Mouse (Mus musculus) megakaryocyte, embryonic 14.5 days (primary cell): ENCODE results near the gene Nfu1. TPM values are rescaled to one million over a fixed set of nuclear protein-coding genes. Genes with fewer than 3 reads are reported as not detected.

Experiments
- H3K27me3 ChIP-seq: replicated peaks from 2 replicates; pipeline ENCODE3; 2012; ENCODE audit warnings: inconsistent platforms
- H3K36me3 ChIP-seq: replicated peaks from 2 replicates; pipeline ENCODE3; 2012; ENCODE audit warnings: low read length, inconsistent platforms, mixed read lengths
- H3K4me1 ChIP-seq: 2 replicates; pipeline ENCODE4 v1.6.1; 2012; ENCODE audit warnings: inconsistent platforms
- H3K4me3 ChIP-seq: replicated peaks from 2 replicates; pipeline ENCODE3; 2012; ENCODE audit warnings: moderate library complexity, mild to moderate bottlenecking, inconsistent platforms
- H3K9me3 ChIP-seq: 2 replicates; pipeline ENCODE4 v1.6.1; 2012; ENCODE audit warnings: inconsistent platforms
- FLI1 ChIP-seq: IDR thresholded peaks from 2 replicates; pipeline ENCODE4 v1.6.1; 2012; ENCODE audit warnings: low read length, inconsistent platforms, mixed read lengths
- GATA1 ChIP-seq: IDR thresholded peaks from 3 replicates; pipeline ENCODE4 v1.6.1; 2012; ENCODE audit warnings: mixed read lengths, low read length, inconsistent platforms, borderline replicate concordance
- polyA plus RNA-seq: library from polyadenylated mRNA; stranded (reverse); fragments of >175 nt; gene quantifications from 2 replicates; pipeline ENCODE4 v1.2.3, GENCODE M21; 2012; ENCODE audit warnings: low replicate concordance; ENCODE audit not compliant: insufficient read depth

Nfu1 gene
- polyA plus RNA-seq, 1 experiment: 57.0 TPM

- peaks cover 56% of the 10 kb centered on the region for H3K36me3 ChIP-seq
- TF ChIP-seq GATA1 (no peak), FLI1 (no peak)
- H3K4me3 ChIP-seq: no peak overlapping the region
- peaks cover 62% of the 10 kb centered on the region for H3K4me1 ChIP-seq
- H3K27me3 ChIP-seq: no peaks in the 10 kb centered on the region
- no peaks in the 10 kb centered on the region for H3K9me3 ChIP-seq
These were observed 18.0 kb upstream of the Nfu1 start for GRCm38 (mm10) chr6:86991041-86991440.

DNA sequence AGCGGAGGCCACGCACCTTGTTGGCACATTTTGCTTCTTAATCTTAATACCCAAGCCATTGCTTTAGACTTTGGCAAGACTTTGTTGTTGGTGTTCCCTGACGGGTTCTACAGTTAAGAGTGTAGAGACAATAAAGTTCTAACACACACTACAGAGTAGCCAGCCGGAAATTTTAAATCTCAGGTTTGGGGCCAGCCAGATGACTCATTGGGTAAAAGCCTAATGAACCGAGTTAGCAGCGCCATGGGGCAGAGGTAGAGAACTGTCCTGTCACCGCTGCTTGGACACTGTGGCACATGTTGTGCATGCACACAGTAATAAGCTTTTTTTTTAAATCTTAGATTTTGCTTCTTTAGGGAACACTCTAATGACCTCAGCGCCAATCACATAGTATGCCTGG, 16.7 kb upstream of the Nfu1 start:
- H3K4me3 ChIP-seq: no peak overlapping the region
- TF ChIP-seq GATA1 (no peak), FLI1 (no peak)
- peaks cover 63% of the 10 kb centered on the region for H3K36me3 ChIP-seq
- no peaks in the 10 kb centered on the region for H3K27me3 ChIP-seq
- peaks cover 67% of the 10 kb centered on the region for H3K4me1 ChIP-seq
- H3K9me3 ChIP-seq: no peaks in the 10 kb centered on the region

DNA sequence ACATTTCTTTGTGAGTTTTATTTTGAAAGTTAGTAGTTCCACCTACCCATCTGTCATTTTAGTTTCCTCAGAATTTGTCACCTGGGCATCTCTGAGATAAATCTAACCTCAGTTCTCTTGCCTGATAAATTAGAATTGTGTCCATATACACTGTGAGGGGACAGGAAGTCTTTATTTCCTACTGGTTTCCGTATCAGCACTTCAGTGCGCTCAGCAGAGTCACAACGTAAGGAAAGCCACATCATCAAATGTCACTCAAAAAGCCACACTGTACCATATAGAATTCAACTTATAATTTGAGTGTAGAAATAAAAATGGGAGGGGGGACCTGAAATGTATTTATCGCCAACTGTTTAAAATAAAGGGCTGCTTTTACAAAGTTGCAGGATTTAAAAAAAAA, 14.8 kb upstream of the Nfu1 start:
- Histone ChIP-seq H3K36me3 (peaks cover 70% of the 10 kb centered on the region), H3K9me3 (no peaks in the 10 kb centered on the region), H3K27me3 (no peaks in the 10 kb centered on the region), H3K4me3 (peak overlapping the region; percentile 33), H3K4me1 (peaks cover 56% of the 10 kb centered on the region)
- TF ChIP-seq FLI1 (no peak), GATA1 (no peak)

GRCm38 (mm10) chr6:86996629-86997307, 12.3 kb upstream of the Nfu1 start:
- no peak overlapping the region for H3K4me3 ChIP-seq
- H3K36me3 ChIP-seq: peaks cover 66% of the 10 kb centered on the region

GRCm38 (mm10) chr6:86997360-86997759, 11.7 kb upstream of the Nfu1 start:
- H3K36me3 ChIP-seq: peaks cover 62% of the 10 kb centered on the region
- no peaks in the 10 kb centered on the region for H3K27me3 ChIP-seq
- no peak for TF ChIP-seq FLI1
- TF ChIP-seq GATA1: no peak
- H3K9me3 ChIP-seq: no peaks in the 10 kb centered on the region
- no peak overlapping the region for H3K4me3 ChIP-seq
- peaks cover 44% of the 10 kb centered on the region for H3K4me1 ChIP-seq

More at GRCm38 (mm10) chr6:86996629-86997307, 12.3 kb upstream of the Nfu1 start:
- Histone ChIP-seq H3K27me3 (no peaks in the 10 kb centered on the region), H3K9me3 (no peaks in the 10 kb centered on the region), H3K4me1 (peaks cover 39% of the 10 kb centered on the region)
- TF ChIP-seq FLI1 (no peak), GATA1 (no peak)

DNA sequence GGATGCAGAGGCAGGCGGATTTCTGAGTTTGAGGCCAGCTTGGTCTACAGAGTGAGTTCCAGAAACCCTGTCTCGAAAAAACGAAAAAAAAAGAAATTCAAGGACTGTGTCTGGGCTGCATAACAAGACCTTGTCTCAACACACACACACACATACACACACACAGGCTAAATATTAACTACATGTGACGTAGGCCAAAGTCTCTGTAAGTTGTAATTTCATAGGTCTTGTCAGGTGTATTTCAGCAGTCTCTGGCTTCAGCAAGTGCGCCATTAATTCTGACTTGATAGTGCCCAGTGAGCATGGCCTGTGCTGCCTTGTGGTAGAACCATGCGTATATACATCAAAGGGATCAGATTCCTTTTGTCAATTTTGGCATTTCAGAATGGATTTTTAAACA, 7.0 kb upstream of the Nfu1 start:
- TF ChIP-seq GATA1 (no peak), FLI1 (no peak)
- no peaks in the 10 kb centered on the region for H3K9me3 ChIP-seq
- peaks cover 34% of the 10 kb centered on the region for H3K36me3 ChIP-seq
- no peaks in the 10 kb centered on the region for H3K27me3 ChIP-seq
- no peak overlapping the region for H3K4me3 ChIP-seq
- H3K4me1 ChIP-seq: peaks cover 33% of the 10 kb centered on the region

GRCm38 (mm10) chr6:87002521-87003055, 6.4 kb upstream of the Nfu1 start:
- TF ChIP-seq GATA1: no peak
- no peak for TF ChIP-seq FLI1
- H3K27me3 ChIP-seq: no peaks in the 10 kb centered on the region
- H3K36me3 ChIP-seq: peaks cover 28% of the 10 kb centered on the region
- peaks cover 33% of the 10 kb centered on the region for H3K4me1 ChIP-seq
- H3K4me3 ChIP-seq: peak overlapping the region; percentile 78
- no peaks in the 10 kb centered on the region for H3K9me3 ChIP-seq

- peaks cover 14% of the 10 kb centered on the region for H3K36me3 ChIP-seq
- H3K4me3 ChIP-seq: no peak overlapping the region
- no peaks in the 10 kb centered on the region for H3K9me3 ChIP-seq
- peaks cover 40% of the 10 kb centered on the region for H3K4me1 ChIP-seq
- TF ChIP-seq GATA1: no peak
- TF ChIP-seq FLI1: no peak
- H3K27me3 ChIP-seq: no peaks in the 10 kb centered on the region
These were observed 4.9 kb upstream of the Nfu1 start for GRCm38 (mm10) chr6:87004099-87004498.

DNA sequence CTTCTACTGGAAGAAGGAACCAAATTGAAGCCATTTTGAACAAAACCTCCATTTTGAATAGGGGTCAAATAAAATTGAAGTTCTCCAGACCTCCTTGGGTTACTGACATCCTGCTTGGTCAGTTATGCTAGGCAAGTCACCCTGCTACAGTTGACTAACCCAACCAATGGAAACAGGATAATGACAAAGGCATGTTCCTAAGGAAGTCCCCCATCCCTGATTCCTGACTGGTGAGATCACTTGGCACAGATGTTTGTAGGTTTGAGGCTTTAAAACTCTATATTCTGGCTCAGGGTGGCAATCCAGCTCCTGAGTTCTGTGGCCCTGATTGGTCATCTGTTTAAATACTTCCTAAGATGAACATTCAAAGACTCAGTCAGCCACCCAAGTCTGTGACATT, 3.5 kb upstream of the Nfu1 start:
- Histone ChIP-seq H3K4me1 (peaks cover 50% of the 10 kb centered on the region), H3K36me3 (peaks cover 5% of the 10 kb centered on the region), H3K27me3 (no peaks in the 10 kb centered on the region), H3K4me3 (no peak overlapping the region), H3K9me3 (no peaks in the 10 kb centered on the region)
- no peak for TF ChIP-seq GATA1
- no peak for TF ChIP-seq FLI1

- Histone ChIP-seq H3K9me3 (no peaks in the 10 kb centered on the region), H3K36me3 (peaks cover 28% of the 10 kb centered on the region), H3K4me1 (peaks cover 61% of the 10 kb centered on the region), H3K27me3 (no peaks in the 10 kb centered on the region), H3K4me3 (peak overlapping the region; percentile 99)
- TF ChIP-seq GATA1: no peak
- TF ChIP-seq FLI1: no peak
These were observed 774 bp downstream of the Nfu1 start for GRCm38 (mm10) chr6:87009692-87010328.
